In the genomic region with DNA sequence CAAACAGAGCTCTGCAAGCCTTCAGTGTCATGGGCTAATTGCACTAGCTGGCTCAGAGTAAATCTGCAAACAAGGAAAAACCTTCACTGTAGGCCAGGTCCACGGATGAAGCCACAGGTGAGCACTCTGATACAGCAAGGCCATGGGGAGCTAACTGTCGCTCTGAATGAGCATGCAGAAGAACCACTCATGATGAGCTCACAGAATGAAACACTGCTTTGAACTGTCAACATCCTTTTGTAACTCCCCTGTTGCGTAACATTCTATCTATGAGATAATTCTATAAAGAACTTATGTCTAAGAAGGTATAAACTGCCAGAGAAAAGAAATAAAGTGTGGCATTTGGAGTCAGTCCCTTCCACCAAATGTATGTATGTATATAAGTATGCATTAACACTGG, we compare ENCODE assay signal across 28 mouse cellular contexts. TPM values are rescaled to one million over a fixed set of nuclear protein-coding genes. Genes with fewer than 3 reads are reported as not detected.
DNase-seq lines count a peak whose midpoint lies in the region; ATAC-seq and TF ChIP-seq lines count a peak whose summit lies in the region.
"Had no signal": no experiment of that assay in that cellular context is flagged by ENCODE, and none has a peak within 500 bp of the region (broad histone marks: within the 10 kb centered on the region; RNA-seq: fewer than 3 reads in every experiment).

No protein-coding gene starts in this region.

- H3ac ChIP-seq in C2C12 (ENCODE audit: control insufficient read depth, insufficient read length, low read depth): no peak overlapping the region

- H3K27me3 ChIP-seq in liver, embryonic 16.5 days (ENCODE audit: control insufficient read depth, insufficient read depth, low read depth, low read length): no peaks in the 10 kb centered on the region
- no peaks in the 10 kb centered on the region for H3K27me3 ChIP-seq in liver, embryonic 11.5 days (replicated peaks; ENCODE audit: control insufficient read depth, insufficient read depth, low read length)
- H3K27me3 ChIP-seq in C2C12 (ENCODE audit: control insufficient read depth, insufficient read depth, insufficient read length): no peaks in the 10 kb centered on the region
- H3K27me3 ChIP-seq: embryonic facial prominence, embryonic 13.5 days; embryonic facial prominence, embryonic 15.5 days; forebrain, embryonic 12.5 days had no signal

- no peak overlapping the region for H3K27ac ChIP-seq in liver, embryonic 16.5 days (ENCODE audit: low read length)
- no peak overlapping the region for H3K27ac ChIP-seq in liver, embryonic 11.5 days (ENCODE audit: low read depth, low read length)
- H3K27ac ChIP-seq: embryonic facial prominence, embryonic 13.5 days; embryonic facial prominence, embryonic 15.5 days; forebrain, embryonic 10.5 days; forebrain, embryonic 12.5 days had no signal

- no peak overlapping the region for H3K4me2 ChIP-seq in liver, embryonic 16.5 days (ENCODE audit: low read depth, low read length)
- no peak overlapping the region for H3K4me2 ChIP-seq in liver, embryonic 11.5 days
- H3K4me2 ChIP-seq: embryonic facial prominence, embryonic 13.5 days; embryonic facial prominence, embryonic 15.5 days; forebrain, embryonic 12.5 days had no signal

- DNase-seq in liver, embryonic 11.5 days (ENCODE audit: low spot score): no peak
- peak; percentile 47 for DNase-seq in 416B (ENCODE audit: low read depth)
- DNase-seq in frontal cortex, adult 2 months (ENCODE audit: extremely low spot score in 1 of 2, low spot score in 1 of 2): no peak
- no peak for DNase-seq in urinary bladder, postnatal 14 days (ENCODE audit: low spot score)
- DNase-seq in layer of hippocampus, adult 8-10 months (ENCODE audit: low spot score in 2 of 2): no peak
- DNase-seq: adrenal gland, adult 2 months; adrenal gland, postnatal 10 days; adrenal gland, postnatal 25 days; B cell, adult 2 months; cerebellum, adult 11 months; cerebellum, adult 18-20 months; cerebellum, adult 8-10 months; cerebellum, adult 9-11 months; cerebellum, postnatal 14 days; cerebellum, postnatal 36 days; embryo, embryonic 11 days had no signal

- no peaks in the 10 kb centered on the region for H3K79me2 ChIP-seq in C2C12 (ENCODE audit: control insufficient read depth, insufficient read depth)

- no peaks in the 10 kb centered on the region for H3K36me3 ChIP-seq in liver, embryonic 16.5 days (ENCODE audit: control insufficient read depth, insufficient read depth)
- H3K36me3 ChIP-seq in liver, embryonic 11.5 days (ENCODE audit: control insufficient read depth, insufficient read depth, low read length): no peaks in the 10 kb centered on the region
- peaks cover 13% of the 10 kb centered on the region for H3K36me3 ChIP-seq in C2C12 (ENCODE audit: control insufficient read depth, insufficient read depth)

- ATAC-seq in liver, embryonic 16.5 days (ENCODE audit: low read depth): 0 out of 2 replicates have a peak, but pooled peaks have one; percentile 21
- no peak for ATAC-seq in liver, embryonic 11.5 days (replicated peaks; ENCODE audit: low FRiP score)
- ATAC-seq in megakaryocyte progenitor cell, adult 5-6 weeks (replicated peaks; ENCODE audit: poor library complexity): 0 out of 2 replicates have a peak, but pooled peaks have one; percentile 37
- ATAC-seq: forebrain, embryonic 14.5 days; forebrain, embryonic 16.5 days had no signal

- H3K9me3 ChIP-seq in liver, embryonic 16.5 days (replicated peaks; ENCODE audit: control insufficient read depth, low read length): no peaks in the 10 kb centered on the region
- H3K9me3 ChIP-seq in liver, embryonic 11.5 days (ENCODE audit: control insufficient read depth, low read length): no peaks in the 10 kb centered on the region
- H3K9me3 ChIP-seq: embryonic facial prominence, embryonic 13.5 days; embryonic facial prominence, embryonic 15.5 days; forebrain, embryonic 10.5 days; forebrain, embryonic 12.5 days had no signal

- TF ChIP-seq CTCF in C2C12 (IDR thresholded peaks at IDR 0.05; ENCODE audit: control insufficient read depth, insufficient read depth, insufficient read length): no peak

- no peak overlapping the region for H3K4me3 ChIP-seq in liver, embryonic 16.5 days (ENCODE audit: low read depth, low read length)
- no peak overlapping the region for H3K4me3 ChIP-seq in liver, embryonic 11.5 days (ENCODE audit: low read depth, low read length)
- H3K4me3 ChIP-seq in C2C12 (ENCODE audit: insufficient read depth, poor library complexity, severe bottlenecking): no peak overlapping the region
- H3K4me3 ChIP-seq: embryonic facial prominence, embryonic 13.5 days; embryonic facial prominence, embryonic 15.5 days; erythroblast, embryonic 14.5 days; forebrain, embryonic 10.5 days; forebrain, embryonic 12.5 days had no signal

- H3K9ac ChIP-seq in liver, embryonic 16.5 days (ENCODE audit: low read depth, low read length): no peak overlapping the region
- no peak overlapping the region for H3K9ac ChIP-seq in liver, embryonic 11.5 days (ENCODE audit: low read depth, low read length)
- H3K9ac ChIP-seq: embryonic facial prominence, embryonic 13.5 days; embryonic facial prominence, embryonic 15.5 days; forebrain, embryonic 12.5 days had no signal

- H3K4me1 ChIP-seq in liver, embryonic 16.5 days (ENCODE audit: control insufficient read depth, low read depth, low read length): peaks cover 5% of the 10 kb centered on the region
- H3K4me1 ChIP-seq in liver, embryonic 11.5 days (replicated peaks; ENCODE audit: control insufficient read depth, insufficient read depth, low read length): 0 out of 2 replicates have a peak, but pooled peaks cover 3% of the 10 kb centered on the region

- no peaks in the 10 kb centered on the region for H3K79me3 ChIP-seq in C2C12 (ENCODE audit: low read depth)

- 65% methylated on average over 3 of the region's 3 CpGs for WGBS in liver, embryonic 16.5 days (ENCODE audit: insufficient replicate concordance)
- WGBS in liver, embryonic 11.5 days: 86% methylated on average over 3 of the region's 3 CpGs

TF ChIP-seq in C2C12, 6 proteins besides CTCF, POLR2A, EP300 and RAD21:
- TF ChIP-seq CEBPB (IDR thresholded peaks at IDR 0.05; ENCODE audit: low read depth) (peak; percentile 37), MYOD1 (IDR thresholded peaks at IDR 0.05; ENCODE audit: control insufficient read depth, insufficient read length, low read depth) (no peak), MAX (IDR thresholded peaks at IDR 0.05) (no peak)

RNA-seq across cellular contexts. Expression of a gene that starts 21.0 kb away (rescaled TPM):
- 75.9 and 84.2 TPM in 2 replicates for polyA plus RNA-seq in liver, embryonic 16.5 days (2015; fragmentation: Nextera tagmentation; extraction: Ambion mirVana)
- polyA plus RNA-seq in liver, embryonic 11.5 days (2014; fragmentation: Nextera tagmentation; extraction: Ambion mirVana): 40.2 and 43.2 TPM in 2 replicates
- 16.8 TPM for polyA plus RNA-seq in C2C12 (2012; fragmentation: generic; extraction: Trizol)
- total RNA-seq in megakaryocyte progenitor cell, adult 5-6 weeks (2015): 18.4 and 24.3 TPM in 2 replicates
- 13.0 and 13.3 TPM in 2 replicates for total RNA-seq in megakaryocyte progenitor cell, adult 5-6 weeks (2017)
- 7.6 and 8.6 TPM in 2 replicates for polyA plus RNA-seq in frontal cortex, adult 2 months (2012; rRNA removed)
- total RNA-seq in layer of hippocampus, adult 8-10 months (2022): 1 to 10 TPM; 4.4 to 7.6 (median 6.3) TPM

RNA-seq across cellular contexts. Expression of a gene that starts 21.1 kb away (rescaled TPM):
- 0.45 and 0.72 TPM in 2 replicates for polyA plus RNA-seq in liver, embryonic 16.5 days (2015; fragmentation: Nextera tagmentation; extraction: Ambion mirVana)
- polyA plus RNA-seq in liver, embryonic 11.5 days (2014; fragmentation: Nextera tagmentation; extraction: Ambion mirVana): 0.77 and 0.90 TPM in 2 replicates
- 0.22 TPM for polyA plus RNA-seq in C2C12 (2012; fragmentation: generic; extraction: Trizol)
- not detected in 2 replicates for total RNA-seq in megakaryocyte progenitor cell, adult 5-6 weeks (2015)
- not detected in 2 replicates for total RNA-seq in megakaryocyte progenitor cell, adult 5-6 weeks (2017)
- 19.6 and 20.4 TPM in 2 replicates for polyA plus RNA-seq in frontal cortex, adult 2 months (2012; rRNA removed)
- total RNA-seq in layer of hippocampus, adult 8-10 months (2022): 10 to 100 TPM; 11.6 to 17.4 (median 13.2) TPM
- total RNA-seq: common myeloid progenitor, adult 5-6 weeks; MEL had no signal
- polyA plus RNA-seq: erythroblast, embryonic 14.5 days had no signal

RNA-seq across cellular contexts. Expression of a gene that starts 44.1 kb away (rescaled TPM):
- 14.0 and 14.9 TPM in 2 replicates for polyA plus RNA-seq in liver, embryonic 16.5 days (2015; fragmentation: Nextera tagmentation; extraction: Ambion mirVana)
- 43.5 and 47.3 TPM in 2 replicates for polyA plus RNA-seq in liver, embryonic 11.5 days (2014; fragmentation: Nextera tagmentation; extraction: Ambion mirVana)
- 25.0 TPM for polyA plus RNA-seq in C2C12 (2012; fragmentation: generic; extraction: Trizol)
- total RNA-seq in megakaryocyte progenitor cell, adult 5-6 weeks (2015): 12.0 and 12.4 TPM in 2 replicates
- 11.6 and 18.9 TPM in 2 replicates for total RNA-seq in megakaryocyte progenitor cell, adult 5-6 weeks (2017)
- 10.3 and 10.9 TPM in 2 replicates for polyA plus RNA-seq in frontal cortex, adult 2 months (2012; rRNA removed)
- 10 to 100 TPM; 16.1 to 19.2 (median 16.6) TPM for total RNA-seq in layer of hippocampus, adult 8-10 months (2022)

RNA-seq across cellular contexts. Expression of a gene that starts 51.0 kb away (rescaled TPM):
- 8.0 and 8.1 TPM in 2 replicates for polyA plus RNA-seq in liver, embryonic 16.5 days (2015; fragmentation: Nextera tagmentation; extraction: Ambion mirVana)
- 6.8 and 7.1 TPM in 2 replicates for polyA plus RNA-seq in liver, embryonic 11.5 days (2014; fragmentation: Nextera tagmentation; extraction: Ambion mirVana)
- 1.6 TPM for polyA plus RNA-seq in C2C12 (2012; fragmentation: generic; extraction: Trizol)
- 1.3 TPM in 2 replicates for total RNA-seq in megakaryocyte progenitor cell, adult 5-6 weeks (2015)
- 1.6 and 2.5 TPM in 2 replicates for total RNA-seq in megakaryocyte progenitor cell, adult 5-6 weeks (2017)
- polyA plus RNA-seq in frontal cortex, adult 2 months (2012; rRNA removed): 3.3 and 4.1 TPM in 2 replicates
- total RNA-seq in layer of hippocampus, adult 8-10 months (2022): 1 to 10 TPM; 4.2 to 7.6 (median 5.8) TPM
- total RNA-seq: MEL had no signal

Comparison
In these comparisons a context has a peak if more than half of its experiments do, and no peak if none do; other contexts are left out.
1. RNA of a gene that starts 21.1 kb away (polyA plus RNA-seq): 19.6 to 20.4 TPM in frontal cortex, adult 2 months; 0.77 to 0.90 TPM in liver, embryonic 11.5 days, 0.45 to 0.72 TPM in liver, embryonic 16.5 days and 0.22 TPM in C2C12 (single experiment); every median in the first group is over 10 times any median in the second.